22 mouse cellular contexts compared by ENCODE assay signal in the genomic region with DNA sequence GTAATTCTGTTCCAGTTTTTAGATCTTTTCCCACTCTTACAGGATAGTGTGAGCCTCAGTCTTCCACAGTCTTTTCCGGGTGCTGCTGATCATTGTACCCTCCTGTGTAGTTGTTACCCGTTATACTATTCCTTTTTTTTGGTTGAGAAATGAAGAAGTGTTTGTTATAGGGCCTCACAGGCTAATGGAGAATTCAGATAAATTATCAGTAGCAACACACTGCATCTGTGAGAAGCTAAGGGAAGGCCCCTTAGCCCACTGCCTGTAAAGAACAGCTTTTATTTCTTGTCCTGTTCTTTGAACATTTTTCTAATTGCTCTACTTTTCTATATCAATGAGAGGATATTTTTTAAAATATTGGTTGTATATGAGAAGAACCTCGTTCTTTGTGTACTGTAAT.
"Had no signal": no experiment of that assay in that cellular context is flagged by ENCODE, and none has a peak within 500 bp of the region (broad histone marks: within the 10 kb centered on the region; RNA-seq: fewer than 3 reads in every experiment).

No protein-coding gene starts in this region.

- H3K4me2 ChIP-seq: heart, embryonic 12.5 days; hindbrain, embryonic 13.5 days; hindbrain, embryonic 15.5 days; limb, embryonic 12.5 days had no signal

- DNase-seq: gastrocnemius, adult 2 months; gastrocnemius, postnatal 10 days; gastrocnemius, postnatal 25 days; heart, adult 18-20 months; heart, postnatal 10 days; heart, postnatal 4 days; kidney, adult 11 months; kidney, adult 2 months; kidney, postnatal 10 days; kidney, postnatal 25 days; kidney, postnatal 4 days had no signal

- H3K4me1 ChIP-seq: heart, embryonic 10.5 days; heart, embryonic 12.5 days; hindbrain, embryonic 10.5 days; hindbrain, embryonic 13.5 days; hindbrain, embryonic 15.5 days; limb, embryonic 10.5 days; limb, embryonic 12.5 days had no signal

- H3K4me3 ChIP-seq: gastrocnemius, adult 2 months; heart, embryonic 10.5 days; heart, embryonic 12.5 days; hindbrain, embryonic 10.5 days; hindbrain, embryonic 13.5 days; hindbrain, embryonic 15.5 days; layer of hippocampus, adult 2 months; left cerebral cortex, adult 2 months; limb, embryonic 10.5 days; limb, embryonic 12.5 days had no signal

- H3K27me3 ChIP-seq: heart, embryonic 12.5 days; hindbrain, embryonic 13.5 days; hindbrain, embryonic 15.5 days; limb, embryonic 12.5 days had no signal

- H3K36me3 ChIP-seq: heart, embryonic 10.5 days; heart, embryonic 12.5 days; hindbrain, embryonic 10.5 days; hindbrain, embryonic 13.5 days; hindbrain, embryonic 15.5 days; limb, embryonic 10.5 days; limb, embryonic 12.5 days had no signal

- H3K9me3 ChIP-seq: heart, embryonic 10.5 days; heart, embryonic 12.5 days; hindbrain, embryonic 10.5 days; hindbrain, embryonic 13.5 days; hindbrain, embryonic 15.5 days; limb, embryonic 10.5 days; limb, embryonic 12.5 days had no signal

- ATAC-seq: hindbrain, postnatal 0 days; intestine, embryonic 16.5 days had no signal

- H3K27ac ChIP-seq: gastrocnemius, adult 2 months; heart, embryonic 10.5 days; hindbrain, embryonic 10.5 days; hindbrain, embryonic 13.5 days; hindbrain, embryonic 15.5 days; hindbrain, postnatal 0 days; layer of hippocampus, adult 2 months; left cerebral cortex, adult 2 months; limb, embryonic 10.5 days; limb, embryonic 12.5 days had no signal

- H3K9ac ChIP-seq: heart, embryonic 12.5 days; hindbrain, embryonic 13.5 days; hindbrain, embryonic 15.5 days; limb, embryonic 12.5 days had no signal
